Mouse (Mus musculus): Measurements from ENCODE around the gene Ctsl. TPM values are rescaled to one million over a fixed set of nuclear protein-coding genes. Genes with fewer than 3 reads are reported as not detected.

The Ctsl gene
- polyA plus RNA-seq, 1 experiment from 2014 or later: 482 TPM

- H3K36me3 ChIP-seq (ENCODE audit: insufficient read depth, low read length): no peaks in the 10 kb centered on the region
- H3K4me1 ChIP-seq (replicated peaks; ENCODE audit: insufficient read depth, low read length): peaks cover 15% of the 10 kb centered on the region; the same call in 1 of the 2 replicates
- H3K4me2 ChIP-seq (ENCODE audit: low read length): peak overlapping the region; percentile 25; the same call in 1 of the 2 replicates
- 14% methylated on average over 7 of the region's 7 CpGs for WGBS
- peak; percentile 88 for DNase-seq (ENCODE audit: low spot score)
- no peaks in the 10 kb centered on the region for H3K9me3 ChIP-seq (replicated peaks; ENCODE audit: low read length)
- peak overlapping the region; percentile 80 for H3K27ac ChIP-seq
- peak; percentile 86 for ATAC-seq (replicated peaks; ENCODE audit: low FRiP score, low read depth)
- no peak for TF ChIP-seq CTCF (IDR thresholded peaks at IDR 0.05; ENCODE audit: low read depth)
- H3K27me3 ChIP-seq (ENCODE audit: insufficient read depth, low read length): no peaks in the 10 kb centered on the region
- H3K9ac ChIP-seq (ENCODE audit: low read depth, low read length): no peak overlapping the region
- H3K4me3 ChIP-seq (replicated peaks; ENCODE audit: low read depth, low read length): no peak overlapping the region
Measured at GRCm38 (mm10) chr13:64400801-64401361, 30.2 kb upstream of the Ctsl start.

- WGBS: 74% methylated on average over 3 of the region's 3 CpGs
- DNase-seq (ENCODE audit: low spot score) (no peak), ATAC-seq (replicated peaks; ENCODE audit: low FRiP score, low read depth) (no peak)
- Histone ChIP-seq H3K27ac (no peak overlapping the region), H3K9me3 (replicated peaks; ENCODE audit: low read length) (no peaks in the 10 kb centered on the region), H3K4me3 (replicated peaks; ENCODE audit: low read depth, low read length) (no peak overlapping the region), H3K9ac (ENCODE audit: low read depth, low read length) (no peak overlapping the region), H3K4me1 (replicated peaks; ENCODE audit: insufficient read depth, low read length) (peaks cover 15% of the 10 kb centered on the region; the same call in 1 of the 2 replicates), H3K4me2 (ENCODE audit: low read length) (no peak overlapping the region), H3K27me3 (ENCODE audit: insufficient read depth, low read length) (no peaks in the 10 kb centered on the region), H3K36me3 (ENCODE audit: insufficient read depth, low read length) (no peaks in the 10 kb centered on the region)
- TF ChIP-seq CTCF (IDR thresholded peaks at IDR 0.05; ENCODE audit: low read depth): no peak
Measured at GRCm38 (mm10) chr13:64399906-64400305, 29.2 kb upstream of the Ctsl start.

DNA sequence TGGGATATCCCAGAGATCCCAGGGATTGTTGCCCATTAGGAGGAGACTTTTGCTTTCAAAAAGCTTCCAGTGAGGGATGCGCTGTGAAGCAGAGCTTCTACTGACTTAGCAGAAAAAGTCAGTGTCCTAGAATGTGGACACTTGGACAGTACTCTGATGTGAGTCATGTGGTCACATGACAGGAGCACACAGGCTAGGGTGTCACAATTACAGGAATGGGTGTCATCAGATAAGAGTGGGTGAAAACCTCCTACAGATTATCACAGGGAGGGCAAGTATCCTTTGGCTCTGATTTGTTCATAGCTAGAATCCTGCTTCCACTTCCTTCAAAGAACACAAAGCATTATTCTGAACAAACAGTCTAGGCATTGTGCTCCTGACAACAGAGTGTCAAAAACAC lies 27.4 kb upstream of the Ctsl start:
- no peak overlapping the region for H3K4me3 ChIP-seq (replicated peaks; ENCODE audit: low read depth, low read length)

DNA sequence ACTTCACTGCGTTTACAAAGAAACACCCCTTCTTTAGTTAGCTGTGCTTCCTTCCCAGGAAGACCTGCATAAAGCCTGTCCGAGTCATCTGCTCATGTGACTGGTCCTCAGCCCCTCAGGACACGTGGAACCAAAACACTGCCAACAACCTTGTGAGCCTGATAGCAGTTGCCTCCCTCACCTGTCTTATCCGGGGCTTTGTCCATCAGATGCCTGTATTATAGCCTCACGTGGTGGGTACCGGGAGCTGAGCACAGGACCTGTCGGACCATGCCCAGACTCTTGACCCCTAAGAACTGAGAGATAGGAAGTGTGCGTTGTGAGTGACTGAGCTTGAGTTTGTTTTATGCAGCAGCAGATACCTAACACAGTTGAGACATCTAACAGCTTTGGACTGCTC lies 26.3 kb upstream of the Ctsl start:
- DNase-seq (ENCODE audit: low spot score) (no peak), ATAC-seq (replicated peaks; ENCODE audit: low FRiP score, low read depth) (no peak)
- H3K9ac ChIP-seq (ENCODE audit: low read depth, low read length): no peak overlapping the region
- no peak overlapping the region for H3K4me2 ChIP-seq (ENCODE audit: low read length)
- H3K27me3 ChIP-seq (ENCODE audit: insufficient read depth, low read length): no peaks in the 10 kb centered on the region
- H3K4me3 ChIP-seq (replicated peaks; ENCODE audit: low read depth, low read length): no peak overlapping the region
- H3K36me3 ChIP-seq (ENCODE audit: insufficient read depth, low read length): no peaks in the 10 kb centered on the region
- no peaks in the 10 kb centered on the region for H3K9me3 ChIP-seq (replicated peaks; ENCODE audit: low read length)
- 33% methylated on average over 8 of the region's 8 CpGs for WGBS
- TF ChIP-seq CTCF (IDR thresholded peaks at IDR 0.05; ENCODE audit: low read depth): no peak
- peaks cover 8% of the 10 kb centered on the region; the same call in 1 of the 2 replicates for H3K4me1 ChIP-seq (replicated peaks; ENCODE audit: insufficient read depth, low read length)
- no peak overlapping the region for H3K27ac ChIP-seq

More for the DNA sequence above, 27.4 kb upstream of the Ctsl start:
- no peak overlapping the region for H3K9ac ChIP-seq (ENCODE audit: low read depth, low read length)
- no peaks in the 10 kb centered on the region for H3K36me3 ChIP-seq (ENCODE audit: insufficient read depth, low read length)
- no peaks in the 10 kb centered on the region for H3K27me3 ChIP-seq (ENCODE audit: insufficient read depth, low read length)
- DNase-seq (ENCODE audit: low spot score) (no peak), ATAC-seq (replicated peaks; ENCODE audit: low FRiP score, low read depth) (no peak)
- H3K4me2 ChIP-seq (ENCODE audit: low read length): no peak overlapping the region
- H3K9me3 ChIP-seq (replicated peaks; ENCODE audit: low read length): no peaks in the 10 kb centered on the region
- WGBS: 86% methylated on average over 1 of the region's 1 CpGs
- TF ChIP-seq CTCF (IDR thresholded peaks at IDR 0.05; ENCODE audit: low read depth): no peak
- no peak overlapping the region for H3K27ac ChIP-seq
- H3K4me1 ChIP-seq (replicated peaks; ENCODE audit: insufficient read depth, low read length): peaks cover 15% of the 10 kb centered on the region; the same call in 1 of the 2 replicates

DNA sequence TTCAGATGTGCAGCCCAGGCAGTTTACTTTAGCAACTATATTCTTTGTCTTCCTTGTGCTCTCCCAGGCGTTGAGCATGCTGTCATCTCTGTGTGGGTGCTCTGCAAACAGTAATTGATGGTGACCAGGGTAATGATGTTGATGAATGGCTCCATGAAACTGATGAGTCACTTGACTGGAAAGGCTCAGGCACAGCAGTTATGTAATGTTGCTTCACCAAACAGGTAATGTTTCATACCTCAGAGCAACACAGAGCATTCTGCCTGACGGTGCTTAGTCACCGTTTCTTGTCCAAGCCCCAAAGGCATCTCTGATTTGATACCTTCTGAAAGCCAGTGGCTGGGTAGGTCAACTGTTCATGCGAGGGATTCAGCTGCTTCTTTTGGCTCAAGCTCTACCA lies 17.7 kb upstream of the Ctsl start:
- Histone ChIP-seq H3K27me3 (ENCODE audit: insufficient read depth, low read length) (no peaks in the 10 kb centered on the region), H3K9ac (ENCODE audit: low read depth, low read length) (no peak overlapping the region), H3K4me3 (replicated peaks; ENCODE audit: low read depth, low read length) (no peak overlapping the region), H3K9me3 (replicated peaks; ENCODE audit: low read length) (no peaks in the 10 kb centered on the region), H3K27ac (no peak overlapping the region), H3K4me1 (replicated peaks; ENCODE audit: insufficient read depth, low read length) (no peaks in the 10 kb centered on the region), H3K4me2 (ENCODE audit: low read length) (no peak overlapping the region), H3K36me3 (ENCODE audit: insufficient read depth, low read length) (no peaks in the 10 kb centered on the region)
- DNase-seq (ENCODE audit: low spot score): no peak
- ATAC-seq (replicated peaks; ENCODE audit: low FRiP score, low read depth): peak; percentile 59; the same call in 1 of the 2 replicates
- TF ChIP-seq CTCF (IDR thresholded peaks at IDR 0.05; ENCODE audit: low read depth): no peak
- 43% methylated on average over 4 of the region's 4 CpGs for WGBS

DNA sequence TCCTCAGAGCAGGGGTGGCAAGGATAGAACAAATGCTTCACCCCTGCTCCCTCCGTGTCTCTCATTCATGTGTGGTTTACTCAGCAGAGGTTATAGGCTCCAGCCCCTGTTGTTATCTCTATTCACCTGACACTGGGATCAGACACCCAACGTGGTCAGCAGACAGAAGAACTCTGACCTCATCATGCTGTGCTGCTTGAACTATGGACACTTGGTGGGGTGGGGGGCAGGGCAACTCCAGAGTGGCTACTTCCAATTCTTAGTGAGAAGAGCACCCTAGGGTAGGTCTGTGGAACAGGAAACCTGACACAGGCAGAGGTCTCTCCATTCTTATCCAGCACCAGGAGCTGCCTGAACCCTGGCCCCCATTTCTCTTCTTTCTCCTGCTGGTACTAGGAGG lies 15.4 kb upstream of the Ctsl start:
- no peak overlapping the region for H3K4me2 ChIP-seq (ENCODE audit: low read length)
- no peak for DNase-seq (ENCODE audit: low spot score)
- H3K4me3 ChIP-seq (replicated peaks; ENCODE audit: low read depth, low read length): no peak overlapping the region
- H3K27ac ChIP-seq: no peak overlapping the region
- no peak for TF ChIP-seq CTCF (IDR thresholded peaks at IDR 0.05; ENCODE audit: low read depth)
- H3K9ac ChIP-seq (ENCODE audit: low read depth, low read length): no peak overlapping the region
- H3K4me1 ChIP-seq (replicated peaks; ENCODE audit: insufficient read depth, low read length): no peaks in the 10 kb centered on the region
- WGBS: 31% methylated on average over 2 of the region's 2 CpGs
- ATAC-seq (replicated peaks; ENCODE audit: low FRiP score, low read depth): peak; percentile 67
- H3K9me3 ChIP-seq (replicated peaks; ENCODE audit: low read length): no peaks in the 10 kb centered on the region
- H3K27me3 ChIP-seq (ENCODE audit: insufficient read depth, low read length): no peaks in the 10 kb centered on the region
- H3K36me3 ChIP-seq (ENCODE audit: insufficient read depth, low read length): no peaks in the 10 kb centered on the region

DNA sequence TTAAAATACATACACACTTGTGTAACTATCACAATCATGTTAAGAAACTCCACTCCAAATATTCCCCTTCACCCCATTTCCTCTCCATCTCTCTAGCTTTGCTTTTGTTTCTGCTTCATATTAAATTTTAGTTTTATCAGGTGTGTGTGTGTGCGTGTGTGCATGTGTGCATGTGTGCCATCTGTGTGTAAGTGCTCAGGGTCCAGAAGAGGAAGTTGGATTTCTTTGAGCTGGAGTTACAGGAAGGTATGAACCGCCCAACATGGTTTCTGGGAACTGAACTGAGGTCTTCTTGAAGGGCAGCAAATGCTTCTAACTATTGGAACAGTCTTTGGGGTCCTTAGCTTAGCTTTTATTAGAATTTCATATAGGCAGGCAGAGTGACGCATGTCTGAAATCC lies 14.2 kb upstream of the Ctsl start:
- WGBS: 90% methylated on average over 3 of the region's 3 CpGs
- Histone ChIP-seq H3K4me3 (replicated peaks; ENCODE audit: low read depth, low read length) (no peak overlapping the region), H3K4me1 (replicated peaks; ENCODE audit: insufficient read depth, low read length) (no peaks in the 10 kb centered on the region), H3K27me3 (ENCODE audit: insufficient read depth, low read length) (no peaks in the 10 kb centered on the region), H3K36me3 (ENCODE audit: insufficient read depth, low read length) (no peaks in the 10 kb centered on the region), H3K9ac (ENCODE audit: low read depth, low read length) (no peak overlapping the region), H3K27ac (no peak overlapping the region), H3K4me2 (ENCODE audit: low read length) (no peak overlapping the region), H3K9me3 (replicated peaks; ENCODE audit: low read length) (no peaks in the 10 kb centered on the region)
- ATAC-seq (replicated peaks; ENCODE audit: low FRiP score, low read depth) (no peak), DNase-seq (ENCODE audit: low spot score) (no peak)
- TF ChIP-seq CTCF (IDR thresholded peaks at IDR 0.05; ENCODE audit: low read depth): no peak

All from kidney, postnatal 0 days (tissue).